In genomic region chr1:155216313-155216712, GRCm38 (mm10) we compare ENCODE assay signal across 14 mouse cellular contexts. TPM values are rescaled to one million over a fixed set of nuclear protein-coding genes. Genes with fewer than 3 reads are reported as not detected.
DNase-seq lines count a peak whose midpoint lies in the region; ATAC-seq and TF ChIP-seq lines count a peak whose summit lies in the region.
"Had no signal": no experiment of that assay in that cellular context is flagged by ENCODE, and none has a peak within 500 bp of the region (broad histone marks: within the 10 kb centered on the region; RNA-seq: fewer than 3 reads in every experiment).

No protein-coding gene starts in this region.

- no peak for TF ChIP-seq CTCF in kidney, adult 2 months (conservative IDR thresholded peaks at IDR 0.05; ENCODE audit: insufficient read depth, insufficient read length, low read depth, low read length)

- 82% methylated on average over 11 of the region's 11 CpGs for WGBS in midbrain, embryonic 12.5 days
- WGBS in midbrain, embryonic 16.5 days: 63% methylated on average over 11 of the region's 11 CpGs
- WGBS in embryonic facial prominence, embryonic 15.5 days: 41% methylated on average over 11 of the region's 11 CpGs
- WGBS in kidney, adult 2 months: 37% methylated on average over 11 of the region's 11 CpGs
- 47% methylated on average over 11 of the region's 11 CpGs for WGBS in limb, embryonic 13.5 days

- peaks cover 50% of the 10 kb centered on the region for H3K4me1 ChIP-seq in midbrain, embryonic 12.5 days
- peaks cover 25% of the 10 kb centered on the region for H3K4me1 ChIP-seq in midbrain, embryonic 16.5 days (ENCODE audit: control insufficient read depth, insufficient read depth, low read length)
- H3K4me1 ChIP-seq in embryonic facial prominence, embryonic 15.5 days: peaks cover 67% of the 10 kb centered on the region
- H3K4me1 ChIP-seq in kidney, adult 2 months (ENCODE audit: control insufficient read depth, insufficient read depth, low read length): peaks cover 34% of the 10 kb centered on the region; the same call in 1 of the 2 replicates
- H3K4me1 ChIP-seq in limb, embryonic 13.5 days: peaks cover 73% of the 10 kb centered on the region

- H3K27ac ChIP-seq in midbrain, embryonic 12.5 days (replicated peaks): 0 out of 2 replicates have a peak overlapping the region, but pooled peaks have one; percentile 2
- H3K27ac ChIP-seq in midbrain, embryonic 16.5 days (ENCODE audit: low read length): no peak overlapping the region
- H3K27ac ChIP-seq in embryonic facial prominence, embryonic 15.5 days (replicated peaks): peak overlapping the region; percentile 48
- peak overlapping the region; percentile 26 for H3K27ac ChIP-seq in kidney, adult 2 months (ENCODE audit: insufficient read depth, low read depth, low read length)
- H3K27ac ChIP-seq in limb, embryonic 13.5 days: 0 out of 2 replicates have a peak overlapping the region, but pooled peaks have one; percentile 48
- H3K27ac ChIP-seq: lung, embryonic 15.5 days; midbrain, embryonic 13.5 days had no signal

- H3K36me3 ChIP-seq in midbrain, embryonic 12.5 days: no peaks in the 10 kb centered on the region
- H3K36me3 ChIP-seq in midbrain, embryonic 16.5 days (ENCODE audit: control insufficient read depth, insufficient read depth, low read length): no peaks in the 10 kb centered on the region
- H3K36me3 ChIP-seq in embryonic facial prominence, embryonic 15.5 days: 0 out of 2 replicates have a peak, but pooled peaks cover 14% of the 10 kb centered on the region
- peaks cover 2% of the 10 kb centered on the region; the same call in 1 of the 2 replicates for H3K36me3 ChIP-seq in kidney, adult 2 months (ENCODE audit: control insufficient read depth, insufficient read depth, low read length)
- H3K36me3 ChIP-seq in limb, embryonic 13.5 days: peaks cover 33% of the 10 kb centered on the region
- H3K36me3 ChIP-seq: lung, embryonic 15.5 days; midbrain, embryonic 13.5 days had no signal

- H3K9me3 ChIP-seq in midbrain, embryonic 12.5 days: no peaks in the 10 kb centered on the region
- no peaks in the 10 kb centered on the region for H3K9me3 ChIP-seq in midbrain, embryonic 16.5 days (replicated peaks; ENCODE audit: control insufficient read depth, low read length, poor library complexity, severe bottlenecking)
- H3K9me3 ChIP-seq in embryonic facial prominence, embryonic 15.5 days (replicated peaks): no peaks in the 10 kb centered on the region
- no peaks in the 10 kb centered on the region for H3K9me3 ChIP-seq in limb, embryonic 13.5 days
- H3K9me3 ChIP-seq: lung, embryonic 15.5 days; midbrain, embryonic 13.5 days had no signal

- H3K4me2 ChIP-seq in midbrain, embryonic 12.5 days (replicated peaks): no peak overlapping the region
- H3K4me2 ChIP-seq in midbrain, embryonic 16.5 days (ENCODE audit: low read length): no peak overlapping the region
- H3K4me2 ChIP-seq in embryonic facial prominence, embryonic 15.5 days (replicated peaks): no peak overlapping the region
- H3K4me2 ChIP-seq in limb, embryonic 13.5 days (replicated peaks): peak overlapping the region; percentile 23; the same call in 1 of the 2 replicates
- H3K4me2 ChIP-seq: lung, embryonic 15.5 days; midbrain, embryonic 13.5 days had no signal

- peak; percentile 89 for DNase-seq in kidney, adult 2 months
- DNase-seq: gastrocnemius, postnatal 25 days; left cerebral cortex, postnatal 4 days; thymus, postnatal 36 days had no signal

- no peak for TF ChIP-seq POLR2A in kidney, adult 2 months (IDR thresholded peaks at IDR 0.05; ENCODE audit: low read depth, low read length)

- no peak overlapping the region for H3K4me3 ChIP-seq in midbrain, embryonic 12.5 days
- no peak overlapping the region for H3K4me3 ChIP-seq in midbrain, embryonic 16.5 days (ENCODE audit: low read depth, low read length)
- no peak overlapping the region for H3K4me3 ChIP-seq in embryonic facial prominence, embryonic 15.5 days (replicated peaks)
- no peak overlapping the region for H3K4me3 ChIP-seq in kidney, adult 2 months (ENCODE audit: insufficient read depth, low read depth, low read length)
- H3K4me3 ChIP-seq in limb, embryonic 13.5 days: no peak overlapping the region
- H3K4me3 ChIP-seq: erythroblast, embryonic 14.5 days; lung, embryonic 15.5 days; midbrain, embryonic 13.5 days had no signal

- no peak overlapping the region; the same call in 1 of the 2 replicates for H3K9ac ChIP-seq in midbrain, embryonic 12.5 days (replicated peaks)
- H3K9ac ChIP-seq in midbrain, embryonic 16.5 days (ENCODE audit: low read depth, low read length): no peak overlapping the region
- no peak overlapping the region for H3K9ac ChIP-seq in embryonic facial prominence, embryonic 15.5 days
- H3K9ac ChIP-seq in limb, embryonic 13.5 days: peak overlapping the region; percentile 35; the same call in 1 of the 2 replicates
- H3K9ac ChIP-seq: lung, embryonic 15.5 days; midbrain, embryonic 13.5 days had no signal

- ATAC-seq in midbrain, embryonic 12.5 days (ENCODE audit: low FRiP score, low read depth): no peak
- no peak for ATAC-seq in midbrain, embryonic 16.5 days
- ATAC-seq in embryonic facial prominence, embryonic 15.5 days (ENCODE audit: insufficient number of reproducible peaks, low FRiP score, low TSS enrichment, low read depth): no peak
- ATAC-seq in limb, embryonic 13.5 days (ENCODE audit: low FRiP score, low read depth): no peak
- ATAC-seq in erythroid progenitor cell, adult 5-6 weeks (replicated peaks; ENCODE audit: low FRiP score, poor library complexity, severe bottlenecking): no peak
- ATAC-seq in monocyte, adult 5-6 weeks (replicated peaks; ENCODE audit: insufficient number of reproducible peaks, low FRiP score, low TSS enrichment, poor library complexity, severe bottlenecking): no peak
- ATAC-seq: activated CD4-positive, CD25-positive, alpha-beta regulatory T cell, adult 4 months; midbrain, embryonic 13.5 days had no signal

- peaks cover 22% of the 10 kb centered on the region for H3K27me3 ChIP-seq in midbrain, embryonic 12.5 days
- no peaks in the 10 kb centered on the region for H3K27me3 ChIP-seq in midbrain, embryonic 16.5 days (ENCODE audit: control insufficient read depth, insufficient read depth, low read depth, low read length)
- no peaks in the 10 kb centered on the region for H3K27me3 ChIP-seq in embryonic facial prominence, embryonic 15.5 days
- H3K27me3 ChIP-seq in kidney, adult 2 months (replicated peaks; ENCODE audit: control insufficient read depth, insufficient read depth, low read length): no peaks in the 10 kb centered on the region
- no peaks in the 10 kb centered on the region for H3K27me3 ChIP-seq in limb, embryonic 13.5 days
- H3K27me3 ChIP-seq: lung, embryonic 15.5 days had no signal

RNA-seq across cellular contexts. Expression of gene BC034090, which starts 27.9 kb away (rescaled TPM):
- polyA plus RNA-seq in midbrain, embryonic 12.5 days (2016; fragmentation: Nextera tagmentation; extraction: Ambion mirVana): 5.6 and 6.8 TPM in 2 replicates
- polyA plus RNA-seq in midbrain, embryonic 16.5 days (2015; fragmentation: Nextera tagmentation; extraction: Ambion mirVana): 2.8 and 5.5 TPM in 2 replicates
- polyA plus RNA-seq in embryonic facial prominence, embryonic 15.5 days (2015; fragmentation: Nextera tagmentation; extraction: Ambion mirVana): 6.3 and 6.5 TPM in 2 replicates
- polyA plus RNA-seq in kidney, adult 2 months (2012; rRNA removed): 92.2 and 98.3 TPM in 2 replicates
- polyA plus RNA-seq in limb, embryonic 13.5 days (2015; fragmentation: Nextera tagmentation; extraction: Ambion mirVana): 8.5 and 9.1 TPM in 2 replicates
- total RNA-seq in erythroid progenitor cell, adult 5-6 weeks (2015; ENCODE audit: low replicate concordance): not detected in 2 replicates
- not detected in 2 replicates for total RNA-seq in erythroid progenitor cell, adult 5-6 weeks (2017; ENCODE audit: low replicate concordance)
- total RNA-seq in monocyte, adult 5-6 weeks (2017): 0.48 TPM in 1 of 3 replicates, not detected in the others
- polyA plus RNA-seq: erythroblast, embryonic 14.5 days had no signal

RNA-seq across cellular contexts. Expression of gene Stx6, which starts 57.8 kb away (rescaled TPM):
- polyA plus RNA-seq in midbrain, embryonic 12.5 days (2016; fragmentation: Nextera tagmentation; extraction: Ambion mirVana): 122 and 127 TPM in 2 replicates
- polyA plus RNA-seq in midbrain, embryonic 16.5 days (2015; fragmentation: Nextera tagmentation; extraction: Ambion mirVana): 94.0 and 111 TPM in 2 replicates
- 76.0 and 86.5 TPM in 2 replicates for polyA plus RNA-seq in embryonic facial prominence, embryonic 15.5 days (2015; fragmentation: Nextera tagmentation; extraction: Ambion mirVana)
- 38.9 and 42.6 TPM in 2 replicates for polyA plus RNA-seq in kidney, adult 2 months (2012; rRNA removed)
- 89.3 and 98.1 TPM in 2 replicates for polyA plus RNA-seq in limb, embryonic 13.5 days (2015; fragmentation: Nextera tagmentation; extraction: Ambion mirVana)
- total RNA-seq in erythroid progenitor cell, adult 5-6 weeks (2015; ENCODE audit: low replicate concordance): 5.0 and 5.4 TPM in 2 replicates
- 1.8 and 3.3 TPM in 2 replicates for total RNA-seq in erythroid progenitor cell, adult 5-6 weeks (2017; ENCODE audit: low replicate concordance)
- 54.9 to 89.5 TPM (median 66.6 TPM) in 3 replicates for total RNA-seq in monocyte, adult 5-6 weeks (2017)
